Mouse (Mus musculus) liver, adult 2 months (tissue): ENCODE measurements around the gene Nsdhl. TPM values are rescaled to one million over a fixed set of nuclear protein-coding genes. Genes with fewer than 3 reads are reported as not detected.

Experiments used
- DNase-seq: peaks from one replicate; pipeline ENCODE4 v3.0.0-alpha.2; 2011; ENCODE audit warnings: low read depth, low spot score; ENCODE audit errors: extremely low read depth
- H3K27ac ChIP-seq: fragments of 200-500 bp; replicated peaks from 2 replicates; pipeline ENCODE4 v1.5.1; 2012; ENCODE audit warnings: low read depth, mild to moderate bottlenecking, control low read depth, inconsistent platforms, low read length; ENCODE audit not compliant: insufficient read depth
- H3K27me3 ChIP-seq: fragments of 200-500 bp; 2 replicates; pipeline ENCODE4 v1.6.1; 2012; ENCODE audit warnings: mild to moderate bottlenecking, moderate library complexity, low read length, inconsistent platforms; ENCODE audit not compliant: control insufficient read depth, insufficient read depth
- H3K36me3 ChIP-seq: fragments of 200-500 bp; 2 replicates; pipeline ENCODE4 v1.6.1; 2012; ENCODE audit warnings: low read length, inconsistent platforms; ENCODE audit not compliant: control insufficient read depth, insufficient read depth
- H3K4me1 ChIP-seq: fragments of 200-500 bp; 2 replicates; pipeline ENCODE4 v1.6.1; 2011; ENCODE audit warnings: low read length; ENCODE audit not compliant: control insufficient read depth, insufficient read depth
- H3K4me3 ChIP-seq: fragments of 200-500 bp; 2 replicates; pipeline ENCODE4 v1.5.1; 2011; ENCODE audit warnings: low read depth, mild to moderate bottlenecking, control low read depth, low read length, moderate library complexity; ENCODE audit not compliant: insufficient read depth
- H3K79me2 ChIP-seq: fragments of 200-500 bp; 2 replicates; pipeline ENCODE4 v1.6.1; 2012; ENCODE audit warnings: inconsistent platforms, mild to moderate bottlenecking, low read length, moderate library complexity; ENCODE audit not compliant: control insufficient read depth, insufficient read depth
- H3K9ac ChIP-seq: fragments of 200-500 bp; 2 replicates; pipeline ENCODE4 v1.6.1; 2012; ENCODE audit warnings: low read depth, mild to moderate bottlenecking, control low read depth, inconsistent platforms, low read length
- CTCF ChIP-seq: fragments of 200-500 bp; IDR thresholded peaks from 2 replicates; pipeline ENCODE4 v1.5.1; 2011; ENCODE audit warnings: low read depth, low read length, control low read depth
- POLR2A ChIP-seq: fragments of 200-500 bp; IDR thresholded peaks from 2 replicates; pipeline ENCODE4 v1.6.1; 2011; ENCODE audit warnings: low read length, control low read depth; ENCODE audit not compliant: insufficient read depth; ENCODE audit errors: extremely low read depth
- WGBS: fragments of 180-500 bp; shearing (Covaris S2); methylation state at CpG from one replicate; pipeline ENCODE4 v1.1.7; 2018; 5-methylcytosine and 5-hydroxymethylcytosine counted together
- polyA plus RNA-seq: library from polyadenylated mRNA; depleted of rRNA; stranded (reverse); fragments of >200 nt; gene quantifications from 2 replicates; pipeline ENCODE4 v1.2.3, GENCODE M21; 2012; rRNA removed
- total RNA-seq: library from RNA; depleted of rRNA; stranded (reverse); fragments of >200 nt; gene quantifications from 2 replicates; pipeline ENCODE4 v1.2.3, GENCODE M21; 2014; rRNA removed

The Nsdhl gene
- total RNA-seq (26.0 and 35.0 TPM in 2 replicates), polyA plus RNA-seq (51.8 and 61.0 TPM in 2 replicates)

DNA sequence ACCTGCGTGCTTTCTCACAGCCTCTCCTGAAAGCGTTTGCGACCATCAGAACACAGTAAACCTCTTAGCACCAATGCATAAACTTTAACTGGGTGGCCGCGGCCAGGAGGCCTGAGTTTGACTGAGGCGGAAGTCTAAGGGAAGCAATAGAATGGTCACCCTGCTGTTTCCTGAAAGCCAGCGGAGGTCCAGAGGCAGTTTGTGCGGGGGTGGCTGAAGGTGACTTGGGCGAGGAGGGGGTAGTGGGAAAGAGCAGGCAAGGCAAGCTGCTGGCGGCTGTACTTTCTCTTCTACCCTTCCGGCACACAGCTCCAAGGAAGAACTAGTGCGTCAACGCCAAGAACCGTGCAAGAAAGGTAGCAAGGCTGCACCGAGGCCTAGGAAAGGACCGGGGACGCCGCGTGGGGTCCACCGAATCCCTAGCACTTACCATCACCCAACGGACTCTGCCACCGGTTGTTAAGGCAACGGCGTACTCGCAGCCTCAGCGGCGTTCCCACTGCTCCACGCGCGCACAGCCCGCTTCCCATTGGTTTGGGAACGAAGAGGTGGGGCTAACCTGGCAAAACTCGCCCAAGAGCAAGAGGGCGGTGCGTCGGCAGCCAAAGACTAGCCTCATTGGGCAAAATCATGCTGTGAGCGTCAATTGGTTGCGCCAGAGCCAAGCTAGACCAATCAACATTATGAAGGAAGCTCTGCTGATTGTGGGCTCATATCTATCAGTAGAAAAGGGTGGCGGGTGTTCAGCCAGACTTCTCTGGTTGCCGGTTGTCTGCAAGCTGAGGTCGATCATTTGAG lies at the start of gene Nsdhl, which contains the start of gene Cetn2:
TSS of gene Nsdhl (plus strand) at position 674 of the 798 bp plus-strand sequence.
TSS of gene Cetn2 (minus strand) at position 528 of the 798 bp plus-strand sequence.
- H3K79me2 ChIP-seq, result no peaks in the 10 kb centered on the region; the same call in 1 of the 2 replicates
- peaks cover 2% of the 10 kb centered on the region for H3K36me3 ChIP-seq
- under 1% methylated on average over 41 of the region's 41 CpGs for WGBS
- H3K27ac ChIP-seq, result peak within 1 kb of the TSS; percentile 42
- peak; percentile 91 for DNase-seq
- H3K4me3 ChIP-seq, result peak within 1 kb of the TSS; percentile 90
- peak within 1 kb of the TSS; percentile 63 for H3K9ac ChIP-seq
- H3K27me3 ChIP-seq, result no peaks in the 10 kb centered on the region
- TF ChIP-seq CTCF (no peak), POLR2A (peak; percentile 60; the same call in 1 of the 2 replicates)
- peaks cover 2% of the 10 kb centered on the region; the same call in 1 of the 2 replicates for H3K4me1 ChIP-seq

DNA sequence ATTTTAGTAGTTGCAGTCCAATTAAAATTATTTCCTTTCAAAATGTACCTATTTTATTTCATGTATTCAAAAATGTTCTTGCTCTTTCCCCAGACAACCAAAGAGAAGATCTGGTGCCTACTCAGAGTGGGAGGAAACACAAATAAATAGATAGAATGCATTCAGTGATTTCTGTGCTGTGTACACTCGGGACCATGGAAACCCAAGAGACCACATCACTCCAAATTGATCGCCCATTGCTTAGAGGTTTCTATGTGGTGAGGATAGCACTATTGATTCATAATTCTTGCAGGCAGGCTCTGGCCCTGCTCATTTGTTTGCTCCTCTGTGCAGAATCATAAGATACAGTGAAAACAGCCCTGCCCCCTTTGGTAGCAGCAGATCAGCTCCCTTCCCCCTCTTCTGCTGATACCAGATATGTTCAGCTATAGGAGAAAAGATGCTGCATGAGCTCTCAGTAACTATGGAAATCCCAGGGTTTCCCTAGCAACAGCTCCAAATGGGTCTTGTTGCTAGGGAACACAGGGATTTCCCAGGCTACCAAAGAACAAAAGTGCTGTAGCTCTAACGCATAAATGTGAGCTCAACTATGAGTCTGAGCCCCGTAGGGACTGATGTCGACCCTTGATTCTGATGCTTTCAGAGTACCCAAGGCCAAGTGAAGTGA lies 22.8 kb upstream of the Nsdhl start:
- no peak overlapping the region for H3K4me3 ChIP-seq
- H3K79me2 ChIP-seq, result no peaks in the 10 kb centered on the region
- no peaks in the 10 kb centered on the region for H3K36me3 ChIP-seq

DNA sequence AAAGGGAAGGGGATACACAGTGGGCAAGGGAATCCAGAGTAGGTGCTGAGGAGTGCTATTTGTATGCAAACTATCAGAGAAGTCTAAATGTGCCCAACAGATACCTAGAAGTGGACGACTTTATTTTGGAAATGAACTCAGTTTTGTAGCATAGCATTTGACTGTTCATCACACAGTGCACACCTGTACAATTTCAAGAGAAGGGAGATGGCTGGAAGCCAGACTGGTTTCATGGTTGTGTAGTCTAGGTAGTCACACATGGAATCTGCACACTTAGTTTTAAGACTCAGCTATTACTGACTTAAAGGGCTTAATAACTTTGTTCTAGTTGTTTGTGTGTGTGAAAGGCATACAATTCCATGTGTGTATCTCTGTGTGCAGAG lies 22.3 kb upstream of the Nsdhl start:
- H3K27ac ChIP-seq, result no peak overlapping the region
- no peaks in the 10 kb centered on the region for H3K4me1 ChIP-seq
- no peaks in the 10 kb centered on the region for H3K27me3 ChIP-seq
- no peaks in the 10 kb centered on the region for H3K79me2 ChIP-seq
- no peaks in the 10 kb centered on the region for H3K36me3 ChIP-seq
- TF ChIP-seq POLR2A, result no peak
- TF ChIP-seq CTCF, result no peak
- no peak for DNase-seq
- 71% methylated on average over 1 of the region's 1 CpGs for WGBS
- no peak overlapping the region for H3K9ac ChIP-seq
- H3K4me3 ChIP-seq, result no peak overlapping the region

More for the DNA sequence above, 22.8 kb upstream of the Nsdhl start:
- no peak overlapping the region for H3K9ac ChIP-seq
- no peaks in the 10 kb centered on the region for H3K4me1 ChIP-seq
- WGBS, result 75% methylated on average over 5 of the region's 5 CpGs
- no peak overlapping the region for H3K27ac ChIP-seq
- no peak for DNase-seq
- TF ChIP-seq CTCF, result no peak
- no peak for TF ChIP-seq POLR2A
- H3K27me3 ChIP-seq, result no peaks in the 10 kb centered on the region

DNA sequence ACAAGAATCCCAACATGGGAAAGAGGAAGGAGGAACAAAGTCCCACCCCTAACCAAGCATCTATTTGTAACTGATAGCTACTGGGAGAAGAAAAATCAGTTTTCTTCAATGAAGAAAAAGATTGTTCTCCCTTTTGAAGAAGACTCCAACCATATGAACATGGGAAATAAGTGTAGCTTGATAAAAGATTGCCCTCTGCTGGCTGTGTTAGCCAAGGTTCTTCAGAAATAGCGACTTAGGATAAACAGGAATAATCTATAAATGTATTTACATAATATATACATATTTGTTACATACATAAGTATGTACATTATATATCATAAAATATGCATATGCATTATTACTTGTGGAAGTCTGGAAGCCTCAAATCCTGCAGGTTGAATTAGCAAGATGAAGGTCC lies 15.8 kb upstream of the Nsdhl start:
- H3K27ac ChIP-seq, result no peak overlapping the region
- no peak overlapping the region for H3K4me3 ChIP-seq
- 48% methylated on average over 1 of the region's 1 CpGs for WGBS
- no peaks in the 10 kb centered on the region for H3K79me2 ChIP-seq
- H3K27me3 ChIP-seq, result no peaks in the 10 kb centered on the region
- no peaks in the 10 kb centered on the region for H3K4me1 ChIP-seq
- no peak overlapping the region for H3K9ac ChIP-seq
- TF ChIP-seq POLR2A (no peak), CTCF (no peak)
- DNase-seq, result no peak
- no peaks in the 10 kb centered on the region for H3K36me3 ChIP-seq

DNA sequence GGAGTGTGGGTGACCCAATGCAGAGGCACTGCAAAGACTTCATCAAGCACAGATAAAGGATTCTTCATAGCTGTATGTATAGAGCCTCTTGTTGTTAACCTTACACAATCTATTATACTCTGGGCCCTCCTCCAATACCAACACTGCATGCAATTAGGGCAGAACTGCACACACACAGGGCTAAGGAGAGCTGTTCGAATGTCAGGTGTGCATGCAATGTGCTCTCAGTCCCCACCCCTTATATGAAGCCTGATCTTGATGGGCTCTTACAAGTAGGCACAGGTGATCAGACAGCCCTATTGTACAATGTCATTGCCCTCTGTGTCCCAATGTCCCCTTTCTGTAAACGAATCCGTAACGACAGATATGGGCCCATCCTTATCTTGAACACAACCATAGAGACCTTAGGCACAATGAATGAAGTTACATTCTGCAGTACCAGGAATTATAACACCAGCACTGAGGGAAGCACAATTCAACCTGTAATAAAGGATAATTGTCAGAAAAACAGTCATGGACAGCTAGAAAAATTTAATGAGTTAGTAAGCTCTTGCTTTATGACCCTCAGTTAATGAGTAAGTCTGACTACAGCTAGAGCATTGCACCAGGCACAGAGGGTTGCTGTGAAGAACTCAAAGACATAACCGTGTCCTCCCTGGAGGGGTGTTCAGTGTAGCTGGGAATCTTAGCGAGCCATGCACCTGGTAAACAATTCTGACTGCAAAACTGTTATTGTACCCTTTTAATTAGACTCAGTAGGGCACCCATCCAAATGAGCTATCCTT lies 10.5 kb upstream of the Nsdhl start:
- H3K36me3 ChIP-seq, result no peaks in the 10 kb centered on the region
- TF ChIP-seq POLR2A (no peak), CTCF (no peak)
- 67% methylated on average over 6 of the region's 6 CpGs for WGBS
- no peak overlapping the region for H3K9ac ChIP-seq
- H3K4me3 ChIP-seq, result no peak overlapping the region
- H3K27me3 ChIP-seq, result no peaks in the 10 kb centered on the region
- no peak for DNase-seq
- no peaks in the 10 kb centered on the region for H3K79me2 ChIP-seq
- no peaks in the 10 kb centered on the region for H3K4me1 ChIP-seq
- H3K27ac ChIP-seq, result no peak overlapping the region
